Mouse (Mus musculus): ENCODE results near the gene Plrg1. TPM values are rescaled to one million over a fixed set of nuclear protein-coding genes. Genes with fewer than 3 reads are reported as not detected.

Gene Plrg1
- total RNA-seq, 2 experiments from 2014 or later, result 51.2 to 83.9 TPM

Other genes with a start within 250 kb of the Plrg1 start
- not detected in 2 replicates for gene Rbm46, start 179.0 kb upstream of the Plrg1 start, total RNA-seq (2015)
- gene Rbm46, start 179.0 kb upstream of the Plrg1 start, total RNA-seq (2017), result not detected in 2 replicates
- gene Lrat, start 151.5 kb upstream of the Plrg1 start, total RNA-seq (2015), result not detected in 2 replicates
- not detected in 2 replicates for gene Lrat, start 151.5 kb upstream of the Plrg1 start, total RNA-seq (2017)
- gene Fgg, start 47.8 kb upstream of the Plrg1 start, total RNA-seq (2015), result not detected in 2 replicates
- gene Fgg, start 47.8 kb upstream of the Plrg1 start, total RNA-seq (2017), result not detected in 2 replicates
- gene Fga, start 29.4 kb upstream of the Plrg1 start, total RNA-seq (2015), result not detected in 2 replicates
- not detected in 2 replicates for gene Fga, start 29.4 kb upstream of the Plrg1 start, total RNA-seq (2017)
- gene Fgb, start 5.7 kb upstream of the Plrg1 start, total RNA-seq (2015), result not detected in 2 replicates
- gene Fgb, start 5.7 kb upstream of the Plrg1 start, total RNA-seq (2017), result not detected in 2 replicates
- gene Dchs2, start 72.4 kb downstream of the Plrg1 start, total RNA-seq (2015), result not detected in 2 replicates
- gene Dchs2, start 72.4 kb downstream of the Plrg1 start, total RNA-seq (2017), result not detected in 2 replicates

Measured in megakaryocyte progenitor cell, adult 5-6 weeks (primary cell).